17 mouse cellular contexts compared by ENCODE assay signal in the genomic region with DNA sequence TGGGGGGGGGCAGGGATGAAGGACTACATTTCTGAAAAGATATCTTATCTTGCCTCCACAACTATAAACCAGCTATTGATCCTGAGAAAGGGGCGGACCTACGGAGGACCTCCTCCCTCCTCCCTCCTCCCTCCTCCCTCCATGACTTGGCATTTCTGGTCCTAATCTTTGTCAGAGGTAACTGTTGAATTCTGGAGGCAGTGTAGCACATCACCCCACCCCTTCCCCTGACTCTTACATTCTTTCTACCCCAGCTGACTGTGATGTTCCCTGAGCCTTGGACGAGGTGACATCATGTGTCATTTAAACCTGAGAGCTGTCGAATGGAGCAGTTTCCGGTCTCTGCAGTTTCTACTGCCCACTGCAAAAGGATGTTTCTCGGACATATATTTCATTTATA.
"Had no signal": no experiment of that assay in that cellular context is flagged by ENCODE, and none has a peak within 500 bp of the region (broad histone marks: within the 10 kb centered on the region; RNA-seq: fewer than 3 reads in every experiment).

No protein-coding gene starts in this region.

- H3K4me2 ChIP-seq: limb, embryonic 12.5 days; lung, embryonic 15.5 days; midbrain, embryonic 11.5 days; midbrain, embryonic 15.5 days; neural tube, embryonic 12.5 days had no signal

- H3K4me3 ChIP-seq: limb, embryonic 12.5 days; lung, embryonic 15.5 days; megakaryocyte, embryonic 14.5 days; midbrain, embryonic 15.5 days; neural tube, embryonic 12.5 days had no signal

- H3K9me3 ChIP-seq: lung, embryonic 15.5 days; midbrain, embryonic 15.5 days; neural tube, embryonic 12.5 days had no signal

- DNase-seq: kidney, adult 2 months; kidney, postnatal 36 days; layer of hippocampus, adult 9-11 months; layer of hippocampus, postnatal 36 days; lung, postnatal 14 days; retina, postnatal 1 day; right cerebral cortex, postnatal 4 days; thymus, postnatal 4 days had no signal

- H3K36me3 ChIP-seq: limb, embryonic 12.5 days; lung, embryonic 15.5 days; midbrain, embryonic 15.5 days; neural tube, embryonic 12.5 days had no signal

- H3K27me3 ChIP-seq: limb, embryonic 12.5 days; lung, embryonic 15.5 days; midbrain, embryonic 15.5 days; neural tube, embryonic 12.5 days had no signal

- H3K4me1 ChIP-seq: lung, embryonic 15.5 days had no signal

- H3K9ac ChIP-seq: limb, embryonic 12.5 days; lung, embryonic 15.5 days; midbrain, embryonic 15.5 days; neural tube, embryonic 12.5 days had no signal

- ATAC-seq: intestine, embryonic 16.5 days; midbrain, embryonic 15.5 days had no signal

- H3K27ac ChIP-seq: kidney, postnatal 0 days; limb, embryonic 12.5 days; lung, embryonic 15.5 days; macrophage; midbrain, embryonic 15.5 days; neural tube, embryonic 12.5 days had no signal
